Mouse (Mus musculus): Measurements from ENCODE around the gene Mecom. TPM values are rescaled to one million over a fixed set of nuclear protein-coding genes. Genes with fewer than 3 reads are reported as not detected.

The Mecom gene
- total RNA-seq, 4 experiments from 2014 or later: 2.2 to 5.5 (median 4.5) TPM

DNA sequence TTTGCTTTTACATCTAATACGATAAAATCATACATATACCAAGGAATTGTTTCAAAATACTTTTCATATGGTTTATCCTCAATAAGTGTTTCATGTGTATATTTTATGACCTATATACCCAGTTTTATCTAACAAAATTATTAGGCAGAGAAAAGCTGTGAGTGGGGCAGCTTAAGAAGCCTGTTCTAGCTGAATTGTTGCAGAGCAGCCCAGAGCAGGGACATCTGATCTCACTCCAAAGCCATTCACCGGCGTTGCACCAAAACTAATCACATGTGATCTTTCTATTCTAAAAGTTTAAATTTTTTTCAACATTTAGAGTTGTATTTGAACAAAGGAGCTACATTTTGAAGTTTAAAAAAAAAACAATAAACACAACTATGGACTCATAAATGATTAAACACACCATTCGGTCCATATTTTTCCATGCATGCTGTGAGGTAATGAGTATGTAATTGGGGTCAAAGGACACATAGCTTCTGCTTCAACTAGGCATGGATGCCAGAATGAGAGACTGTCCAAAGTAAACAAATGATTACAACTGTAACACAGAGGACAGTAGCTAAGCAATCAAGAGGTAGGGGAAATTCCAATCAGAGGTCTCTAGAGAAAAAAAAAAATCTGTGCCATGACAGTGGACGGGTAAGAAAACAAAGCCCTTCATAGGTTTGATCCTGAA is 64.7 kb downstream of the Mecom start:
- DNase-seq (ENCODE audit: low spot score in 2 of 2): no peak

DNA sequence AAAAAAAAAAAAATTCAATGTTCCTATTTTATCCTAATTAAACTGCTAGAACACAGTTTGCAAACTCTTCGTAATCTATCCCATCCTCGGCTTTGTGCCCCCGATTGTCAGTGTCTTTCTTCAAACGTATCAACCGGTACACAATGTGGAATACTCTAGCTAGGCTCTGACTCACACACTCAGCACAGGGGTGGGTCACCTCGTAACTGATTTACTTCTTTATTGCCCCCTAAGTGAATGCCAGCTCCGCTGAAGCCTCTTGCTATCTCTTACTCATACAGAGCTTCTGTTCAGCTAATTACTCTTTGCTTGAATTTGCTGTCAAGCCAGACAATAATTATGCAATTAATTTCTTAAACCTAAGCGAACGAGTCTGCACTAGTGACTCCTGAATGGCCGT is 66.1 kb downstream of the Mecom start:
- no peak for DNase-seq (ENCODE audit: low spot score in 2 of 2)

GRCm38 (mm10) chr3:30480551-30480950 is 67.3 kb downstream of the Mecom start:
- DNase-seq (ENCODE audit: low spot score in 2 of 2): no peak

DNA sequence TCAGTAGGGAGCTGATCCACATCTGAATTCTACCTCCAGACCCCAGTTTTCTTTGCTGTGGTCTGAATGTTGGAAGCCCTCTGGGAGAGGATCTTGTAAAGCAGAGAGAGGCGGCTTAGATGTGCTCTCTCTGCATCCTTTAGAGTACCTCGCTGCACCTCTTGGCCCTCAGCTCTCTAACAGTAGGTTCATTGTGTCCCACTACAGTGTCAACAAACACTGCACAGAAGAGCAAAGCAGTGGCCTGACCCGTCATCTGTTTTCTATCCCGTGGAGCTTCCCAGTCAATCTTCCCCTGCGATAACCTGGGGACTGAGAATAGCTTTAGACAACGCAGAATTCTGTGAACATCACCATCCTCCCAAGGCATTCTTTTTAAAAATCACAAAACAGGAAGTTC is 69.6 kb downstream of the Mecom start:
- no peak for DNase-seq (ENCODE audit: low spot score in 2 of 2)

- no peak for DNase-seq (ENCODE audit: low spot score in 2 of 2)
Measured at GRCm38 (mm10) chr3:30477008-30477407, 70.8 kb downstream of the Mecom start.

- no peak for DNase-seq (ENCODE audit: low spot score in 2 of 2)
Measured at GRCm38 (mm10) chr3:30475591-30475990, 72.2 kb downstream of the Mecom start.

GRCm38 (mm10) chr3:30468068-30468835 is 79.6 kb downstream of the Mecom start:
- no peak for DNase-seq (ENCODE audit: low spot score in 2 of 2)

- no peak for DNase-seq (ENCODE audit: low spot score in 2 of 2)
Measured at GRCm38 (mm10) chr3:30466031-30466650, 81.7 kb downstream of the Mecom start.

GRCm38 (mm10) chr3:30464497-30464896 is 83.3 kb downstream of the Mecom start:
- no peak for DNase-seq (ENCODE audit: low spot score in 2 of 2)

DNA sequence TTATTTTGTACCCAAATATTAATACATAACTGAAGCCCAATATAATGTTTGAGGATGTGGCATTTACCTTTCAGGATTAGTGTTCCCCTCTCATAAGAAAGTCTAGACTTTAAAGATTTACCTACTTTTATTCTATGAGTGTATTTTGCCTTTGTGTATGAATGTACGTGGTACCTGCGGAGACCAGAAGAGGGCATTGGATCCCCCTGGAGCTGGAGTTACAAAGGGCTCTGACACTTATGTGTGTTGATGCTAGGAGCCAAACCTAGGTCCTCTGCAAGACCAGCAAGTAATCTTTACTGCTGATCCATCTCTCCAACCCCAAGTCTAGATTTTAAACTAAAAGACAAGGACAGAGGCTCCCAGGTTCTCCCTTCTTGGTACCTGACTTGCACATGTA is 86.0 kb downstream of the Mecom start:
- no peak for DNase-seq (ENCODE audit: low spot score in 2 of 2)

GRCm38 (mm10) chr3:30460890-30461578 is 86.8 kb downstream of the Mecom start:
- DNase-seq (ENCODE audit: low spot score in 2 of 2): no peak

- no peak for DNase-seq (ENCODE audit: low spot score in 2 of 2)
Measured at GRCm38 (mm10) chr3:30459626-30460025, 88.2 kb downstream of the Mecom start.

GRCm38 (mm10) chr3:30457975-30458678 is 89.7 kb downstream of the Mecom start:
- no peak for DNase-seq (ENCODE audit: low spot score in 2 of 2)

- DNase-seq (ENCODE audit: low spot score in 2 of 2): no peak
Measured at GRCm38 (mm10) chr3:30455902-30456301, 91.9 kb downstream of the Mecom start.

- no peak for DNase-seq (ENCODE audit: low spot score in 2 of 2)
Measured at GRCm38 (mm10) chr3:30453546-30454455, 94.0 kb downstream of the Mecom start.

DNA sequence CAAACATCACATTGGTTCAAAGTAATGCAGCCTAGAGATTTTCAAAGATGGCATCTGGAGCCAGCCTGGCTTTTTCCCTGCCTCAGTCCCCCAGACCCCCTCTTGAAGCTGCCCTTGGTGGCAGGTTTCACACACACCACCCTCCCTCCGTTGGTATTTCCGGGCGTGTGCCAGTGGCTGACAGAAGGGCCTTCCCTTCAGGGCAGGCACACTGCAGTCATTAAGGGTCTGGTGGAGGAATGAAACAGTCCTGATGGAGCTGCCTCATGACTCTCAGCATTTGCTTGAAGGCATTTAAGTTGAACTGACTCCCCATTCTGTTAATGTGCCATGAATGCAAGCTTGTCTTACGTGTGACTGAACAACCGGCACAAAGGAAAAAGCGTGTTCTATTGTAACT is 94.8 kb downstream of the Mecom start:
- no peak for DNase-seq (ENCODE audit: low spot score in 2 of 2)

- DNase-seq (ENCODE audit: low spot score in 2 of 2): no peak
Measured at GRCm38 (mm10) chr3:30452511-30452910, 95.3 kb downstream of the Mecom start.

- DNase-seq (ENCODE audit: low spot score in 2 of 2): no peak
Measured at GRCm38 (mm10) chr3:30450206-30450965, 97.4 kb downstream of the Mecom start.

DNA sequence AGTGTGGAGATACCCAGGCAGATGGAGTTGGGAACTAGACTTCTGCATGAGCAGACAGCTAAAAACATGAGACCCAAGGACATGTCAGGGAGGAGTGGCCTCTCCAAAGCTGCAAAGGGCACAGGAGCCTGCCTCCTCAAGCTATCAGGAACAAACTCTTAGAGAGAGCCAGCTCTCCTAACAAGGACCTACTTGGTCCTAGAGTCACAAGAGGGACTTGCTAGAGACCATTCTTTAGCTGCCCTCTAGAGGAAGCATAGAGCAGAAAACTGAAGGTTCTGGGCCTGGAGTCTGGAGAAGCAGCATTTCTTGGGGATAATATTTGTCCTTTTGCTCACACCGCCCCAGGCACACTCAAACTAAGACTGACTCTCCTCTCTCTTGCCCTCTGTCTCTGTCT is 99.2 kb downstream of the Mecom start:
- DNase-seq (ENCODE audit: low spot score in 2 of 2): no peak
